Mouse (Mus musculus) right cerebral cortex, adult 2 months (tissue): ENCODE results near the gene Polr3g.
"Not testable (repeated sequence)": the region's sequence is repeated elsewhere in the genome, so short reads cannot be mapped to it uniquely, and the experiment has no call there.

Experiments
- DNase-seq, 2 experiments: peaks; one replicate each; pipeline ENCODE4 v3.0.0; 2021 to 2022; ENCODE audit warnings: low spot score in 2 of 2

Gene Polr3g

DNA sequence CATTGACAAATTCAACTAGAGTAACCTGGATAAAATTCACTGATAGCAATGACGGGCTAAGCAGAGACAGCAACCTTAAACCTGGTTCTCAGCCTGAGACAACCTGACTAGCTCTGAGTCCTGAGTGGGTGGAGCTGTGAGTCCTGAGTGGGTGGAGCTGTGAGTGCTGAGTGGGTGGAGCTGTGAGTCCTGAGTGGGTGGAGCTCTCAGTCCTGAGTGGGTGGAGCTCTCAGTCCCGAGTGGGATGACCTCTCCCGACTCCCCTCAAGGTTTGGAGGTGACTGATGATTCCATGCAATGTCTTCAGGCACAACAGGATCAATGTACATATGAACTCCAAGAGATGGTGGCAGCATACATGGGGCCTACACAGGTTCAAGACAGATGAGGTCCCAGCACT lies 21.2 kb downstream of the Polr3g start:
- no peak for DNase-seq

DNA sequence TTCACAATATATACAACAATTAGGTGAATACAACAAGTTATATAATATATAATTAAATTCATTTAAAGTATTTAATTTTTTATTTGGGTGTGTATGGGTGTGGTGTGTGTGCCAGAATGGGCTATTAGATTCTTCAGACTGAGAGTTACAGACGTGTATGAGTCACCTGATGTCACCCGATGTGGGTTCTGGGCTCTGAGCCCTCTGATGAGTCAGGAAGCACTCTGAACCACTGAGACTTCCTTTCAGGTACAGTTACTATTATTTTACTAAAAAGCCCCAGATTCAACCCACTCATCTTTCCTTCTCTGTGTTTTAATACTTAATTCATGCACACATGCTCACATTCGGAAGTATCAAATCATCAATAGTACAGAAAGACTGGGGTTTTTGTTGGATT lies 25.9 kb downstream of the Polr3g start:
- no peak for DNase-seq

DNA sequence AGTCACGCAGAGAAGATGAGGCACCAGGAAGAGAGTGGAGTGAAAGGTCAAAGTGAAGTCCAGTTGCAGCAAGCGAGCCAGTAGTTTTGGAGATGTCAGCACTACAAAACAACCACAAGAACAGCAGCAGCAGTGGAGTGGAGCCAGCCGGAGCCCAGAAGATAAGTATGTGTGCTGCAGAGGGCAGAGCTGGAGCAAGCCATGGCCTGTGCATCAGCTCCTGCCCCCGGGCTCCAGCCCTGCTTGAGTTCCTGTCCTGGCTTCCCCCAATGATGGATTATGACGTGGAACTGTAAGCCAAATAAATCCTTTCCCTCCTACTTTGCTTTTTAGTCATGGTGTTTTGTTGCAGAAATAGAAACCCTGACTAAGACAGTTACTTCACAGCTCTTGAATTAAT lies 26.6 kb downstream of the Polr3g start:
- DNase-seq: no peak

DNA sequence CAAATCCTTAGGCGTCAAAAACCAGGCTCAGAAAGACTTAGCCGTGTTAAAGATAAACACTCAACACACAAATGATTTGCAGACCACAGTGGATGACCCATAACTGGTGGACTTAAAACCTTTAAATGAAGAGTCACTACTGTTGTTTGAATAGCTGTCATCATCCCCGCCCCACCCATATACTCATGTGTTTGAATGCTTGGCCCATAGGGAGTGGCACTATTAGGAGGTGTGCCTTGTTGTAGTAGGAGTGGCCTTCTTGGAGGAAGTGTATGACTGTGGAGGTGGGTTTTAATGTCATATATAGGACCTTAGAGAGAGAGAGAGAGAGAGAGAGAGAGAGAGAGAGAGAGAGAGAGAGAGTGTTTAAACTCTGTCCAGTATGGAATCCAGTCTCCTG lies 27.7 kb downstream of the Polr3g start:
- DNase-seq: no peak

DNA sequence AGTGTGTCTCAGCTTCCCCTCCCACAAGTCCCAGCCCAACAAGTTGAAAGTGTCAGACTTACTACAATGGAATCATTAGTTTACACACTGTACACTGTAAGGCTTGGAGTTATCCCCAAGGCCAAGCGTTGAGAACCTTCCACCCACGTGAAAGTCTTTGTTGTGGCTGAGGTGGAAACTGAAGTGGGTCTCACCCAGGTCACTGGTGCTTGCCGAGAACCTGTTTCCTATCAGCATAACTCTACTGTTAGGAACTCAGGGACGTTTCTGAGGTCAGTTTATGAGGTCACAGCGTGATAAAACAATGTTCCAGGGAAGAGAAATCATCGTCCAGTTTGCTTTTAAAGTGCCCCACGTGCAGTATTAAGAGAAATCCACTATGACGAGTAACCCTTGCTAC lies 35.5 kb downstream of the Polr3g start:
- DNase-seq: no peak

DNA sequence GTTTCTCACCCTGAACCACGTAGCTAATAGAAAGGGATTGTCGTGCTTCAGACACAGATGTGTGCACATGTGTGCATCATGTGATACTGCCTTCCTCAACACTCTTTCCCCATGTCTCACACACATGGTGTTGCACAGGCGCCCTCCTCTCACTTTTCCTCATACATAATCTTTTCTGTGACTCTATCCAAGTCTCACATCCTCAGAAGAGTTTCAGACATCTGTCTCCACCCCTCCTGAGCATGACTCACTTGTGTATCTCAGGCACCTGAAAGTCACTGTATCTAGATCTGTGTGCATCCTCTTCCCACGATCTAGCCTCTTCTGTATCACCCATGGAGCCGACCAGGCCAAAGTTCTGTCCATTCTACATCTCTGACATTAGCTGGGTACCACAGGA lies 43.1 kb downstream of the Polr3g start:
- DNase-seq: no peak

DNA sequence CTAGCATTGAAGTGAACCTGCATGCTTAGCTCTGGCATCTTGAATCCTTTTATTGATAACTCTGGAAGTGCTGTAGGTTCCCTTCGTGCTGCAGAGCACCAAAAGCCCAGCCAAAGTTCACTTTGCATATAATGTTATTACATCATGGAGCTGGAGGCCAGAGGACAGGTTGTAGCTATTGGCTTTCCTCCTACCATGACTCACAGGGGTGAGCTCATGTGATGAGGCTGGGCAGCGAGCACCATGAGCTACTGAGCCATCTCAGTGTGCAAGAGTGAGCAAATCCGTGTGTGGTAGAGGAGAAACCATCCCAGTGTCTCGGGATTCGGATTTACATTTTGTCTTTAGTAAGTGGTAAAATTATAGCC lies 46.5 kb downstream of the Polr3g start:
- no peak for DNase-seq

DNA sequence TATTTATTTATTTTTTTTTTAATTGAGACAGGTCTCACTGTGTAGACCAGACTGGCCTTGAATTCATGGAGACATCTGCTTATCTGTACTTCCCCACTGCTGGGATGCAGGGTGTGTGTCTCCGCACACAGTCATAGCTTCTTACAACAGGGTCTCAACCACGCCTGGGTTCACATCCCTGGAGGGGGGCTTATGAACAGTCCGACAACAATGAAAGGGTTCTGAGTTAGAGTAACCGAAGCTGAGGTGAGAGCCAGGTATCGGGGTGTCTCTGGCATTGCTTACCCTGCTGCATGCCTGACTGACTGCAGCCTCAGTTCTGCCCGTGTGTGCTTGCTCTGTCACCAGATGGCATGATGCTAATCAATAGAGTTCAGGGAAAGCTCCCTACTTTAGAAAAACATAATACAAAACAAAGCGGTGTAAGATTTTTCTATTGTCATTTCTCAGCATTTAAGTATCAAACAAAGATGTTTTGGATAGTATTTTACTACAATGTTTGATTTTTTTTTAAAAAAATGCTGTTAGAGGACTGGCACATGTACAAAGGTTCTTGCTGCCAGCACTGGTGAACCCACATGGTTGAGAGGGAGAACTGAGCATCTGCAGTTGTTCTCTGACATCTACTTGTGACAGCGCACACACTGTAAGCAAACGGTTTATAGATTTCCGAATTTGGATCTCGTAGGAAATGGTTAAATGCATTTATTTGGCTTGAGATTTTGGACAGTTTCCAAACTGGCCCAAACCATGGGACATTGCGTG lies 47.1 kb downstream of the Polr3g start:
- DNase-seq: no peak

DNA sequence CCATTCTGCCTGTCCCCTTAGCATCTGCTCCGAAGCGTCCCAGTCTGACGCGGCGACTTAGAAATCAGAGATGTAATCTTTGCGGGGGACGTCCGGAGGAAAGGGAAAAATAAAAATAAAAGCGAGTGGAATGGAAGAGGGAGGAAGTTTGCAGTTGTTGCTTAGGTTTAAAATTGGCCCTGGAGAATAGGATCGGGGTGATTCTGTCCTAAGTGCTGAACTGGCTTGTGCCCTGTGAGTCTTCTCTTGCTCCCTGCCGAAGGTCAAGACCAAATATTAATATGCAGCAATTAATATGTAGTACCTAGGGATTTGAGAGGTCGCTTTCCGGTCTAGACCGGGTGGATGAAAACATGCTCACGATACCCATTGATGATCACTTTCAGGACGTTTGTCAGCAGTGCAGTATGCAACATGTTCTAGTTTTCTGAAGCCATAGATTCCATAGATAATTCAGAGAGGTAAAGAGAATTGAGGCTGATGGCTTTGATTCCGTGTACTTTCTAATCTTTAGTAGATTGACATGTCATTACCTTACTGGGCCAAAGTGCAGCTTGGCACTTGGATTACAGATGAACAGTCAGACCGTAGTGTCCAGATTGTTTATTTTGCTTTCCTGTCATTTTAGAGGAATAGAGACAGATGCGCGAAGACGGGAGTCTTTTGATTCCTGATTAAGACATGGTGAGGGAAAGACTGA lies 52.6 kb downstream of the Polr3g start:
- peak; percentile 21 for DNase-seq

DNA sequence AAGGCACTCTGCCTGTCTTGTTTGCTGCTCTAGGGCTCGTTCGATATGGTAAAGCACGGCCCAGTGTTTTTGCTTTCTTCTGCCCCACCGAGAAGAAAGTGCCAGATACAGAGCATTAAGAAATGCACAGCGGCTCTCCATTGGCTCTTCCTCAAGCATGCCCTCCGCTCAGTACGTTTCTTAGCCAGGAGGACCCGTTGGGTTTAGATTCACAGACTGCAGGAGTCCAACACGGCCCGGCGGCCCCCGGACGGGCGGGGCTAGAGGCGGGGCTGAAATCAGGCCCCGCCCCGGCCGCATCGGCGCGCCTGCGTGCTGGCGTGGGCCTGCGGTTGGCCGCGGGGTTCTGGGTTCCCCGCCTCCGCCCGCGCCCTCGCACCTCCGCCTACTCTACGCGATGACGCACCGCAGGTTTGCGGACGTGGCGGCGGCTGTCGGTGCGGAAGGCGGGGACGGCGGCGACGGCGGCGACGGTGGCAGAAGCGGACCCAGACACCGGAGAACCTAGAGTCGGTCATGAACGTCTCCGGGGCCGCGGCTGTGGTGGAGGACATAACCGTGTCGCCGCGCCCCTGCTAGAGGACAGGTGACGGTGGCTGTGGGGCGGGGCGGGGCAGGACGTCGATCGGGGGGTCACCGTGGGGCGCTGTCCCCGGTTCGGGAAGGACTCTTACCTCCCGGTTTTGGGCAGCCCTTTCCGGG lies 53.3 kb downstream of the Polr3g start, which contains the start of gene Lysmd3:
TSS of gene Lysmd3 (plus strand) at position 313 of the 702 bp plus-strand sequence.
- DNase-seq: peak; percentile 91 to 95

DNA sequence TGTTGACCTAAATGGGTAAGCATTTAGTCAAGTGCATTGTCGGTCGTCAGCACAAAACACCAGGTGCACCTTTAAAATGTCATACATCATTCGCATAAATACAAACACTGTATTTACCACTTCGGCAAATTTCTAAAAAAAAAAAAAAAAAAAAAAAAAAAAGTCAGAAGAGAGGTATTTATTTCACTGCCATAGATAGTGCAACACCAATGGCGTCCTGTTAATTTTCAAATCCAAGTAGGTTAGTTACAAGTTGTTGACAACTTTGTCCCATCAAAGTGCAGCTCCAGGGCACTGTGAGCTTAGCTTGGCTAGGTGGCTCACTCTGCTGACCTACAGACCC lies 53.8 kb downstream of the Polr3g start:
- no peak for DNase-seq

DNA sequence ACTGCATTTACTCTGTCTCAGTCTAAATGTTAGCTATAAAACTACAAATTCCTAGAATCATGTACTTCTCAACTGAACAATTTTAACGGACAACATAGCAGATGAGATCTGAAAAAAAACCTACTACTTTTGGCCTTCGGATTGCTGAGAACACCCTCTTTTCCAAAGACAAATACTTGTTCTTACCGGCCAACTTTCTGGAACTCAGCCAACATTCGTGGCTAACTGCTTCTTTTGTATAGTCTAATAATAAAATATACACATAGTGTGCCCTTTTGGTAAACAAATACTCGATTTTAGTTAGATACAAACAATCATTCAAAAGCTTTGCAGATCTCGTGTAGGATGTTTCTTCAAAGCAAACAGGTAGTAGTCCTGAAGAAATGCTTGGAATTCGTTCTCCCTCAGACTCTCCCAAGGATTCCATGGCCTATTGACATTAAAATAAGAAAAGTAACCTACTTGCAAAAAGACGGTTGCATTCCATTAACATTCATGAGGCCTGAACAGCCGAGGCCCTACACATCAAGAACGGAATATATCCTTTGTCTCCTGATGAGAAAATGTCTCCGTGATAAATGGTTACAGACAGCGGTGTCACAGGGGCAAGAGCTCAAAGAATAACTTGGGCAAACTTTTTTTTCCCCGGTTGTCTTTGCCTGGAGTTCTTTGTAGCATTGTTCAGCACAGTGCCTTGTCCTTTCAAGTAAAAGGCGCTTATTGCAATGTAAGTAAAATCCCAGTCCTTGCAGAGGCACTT lies 54.5 kb downstream of the Polr3g start:
- DNase-seq: no peak

DNA sequence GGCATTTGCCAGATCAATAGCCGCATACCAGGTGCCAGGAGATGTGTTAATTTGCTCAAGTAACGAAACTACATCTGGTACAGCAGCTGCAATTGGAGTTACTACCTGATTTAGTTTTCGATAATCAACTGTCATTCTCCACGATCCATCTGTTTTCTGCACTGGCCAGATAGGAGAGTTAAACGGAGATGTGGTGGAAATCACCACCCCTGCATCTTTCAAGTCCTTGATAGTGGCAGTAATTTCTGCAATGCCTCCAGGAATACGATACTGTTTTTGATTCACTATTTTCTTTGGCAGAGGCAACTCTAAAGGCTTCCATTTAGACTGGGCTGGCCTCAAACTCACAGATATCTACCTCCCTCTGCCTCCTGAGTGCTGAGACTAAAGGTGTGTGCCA lies 60.4 kb downstream of the Polr3g start:
- not testable (repeated sequence) for DNase-seq

DNA sequence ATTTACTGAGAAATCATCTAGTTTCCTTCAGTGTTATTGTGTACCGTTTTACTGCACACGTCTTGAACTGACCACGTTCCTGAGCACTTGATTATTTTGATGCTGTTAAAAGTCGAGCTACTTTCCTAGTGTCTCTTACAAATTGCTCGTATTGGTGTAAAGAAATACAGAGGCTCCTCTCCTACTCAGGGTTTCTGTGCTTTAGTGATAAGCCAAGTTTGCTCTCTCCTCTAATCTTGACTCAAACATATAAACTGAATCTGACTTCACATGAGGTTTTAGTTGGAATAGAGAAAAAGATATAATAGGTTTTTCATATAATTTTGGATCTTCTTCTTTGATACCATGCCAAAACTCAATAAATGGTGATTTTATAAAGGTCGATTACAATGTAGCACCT lies 64.5 kb downstream of the Polr3g start:
- DNase-seq: no peak

DNA sequence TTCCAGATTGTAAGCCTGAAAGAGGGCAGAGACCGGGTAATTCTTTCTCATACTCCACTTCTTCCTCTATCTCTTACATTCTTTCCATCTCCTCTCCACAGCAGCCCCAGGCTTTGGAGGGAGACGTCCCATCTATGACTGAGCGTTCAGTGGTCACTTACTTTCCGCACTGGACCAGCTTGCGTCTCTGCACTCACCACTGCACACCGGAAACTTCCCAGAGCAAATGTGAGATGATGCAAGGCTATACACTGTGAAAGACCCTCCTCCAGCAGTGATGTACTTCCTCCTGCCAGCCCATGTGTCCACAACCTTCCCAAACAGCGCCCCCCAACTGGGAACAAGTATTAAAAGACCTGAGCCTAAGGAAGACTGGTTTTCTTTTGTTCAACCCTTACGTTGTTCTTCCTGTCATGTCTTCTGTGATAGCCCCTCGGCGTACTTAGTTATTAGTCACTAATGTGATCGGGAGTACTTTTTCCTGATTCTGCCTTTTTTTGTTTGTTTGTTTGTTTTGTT lies 66.7 kb downstream of the Polr3g start:
- no peak for DNase-seq

DNA sequence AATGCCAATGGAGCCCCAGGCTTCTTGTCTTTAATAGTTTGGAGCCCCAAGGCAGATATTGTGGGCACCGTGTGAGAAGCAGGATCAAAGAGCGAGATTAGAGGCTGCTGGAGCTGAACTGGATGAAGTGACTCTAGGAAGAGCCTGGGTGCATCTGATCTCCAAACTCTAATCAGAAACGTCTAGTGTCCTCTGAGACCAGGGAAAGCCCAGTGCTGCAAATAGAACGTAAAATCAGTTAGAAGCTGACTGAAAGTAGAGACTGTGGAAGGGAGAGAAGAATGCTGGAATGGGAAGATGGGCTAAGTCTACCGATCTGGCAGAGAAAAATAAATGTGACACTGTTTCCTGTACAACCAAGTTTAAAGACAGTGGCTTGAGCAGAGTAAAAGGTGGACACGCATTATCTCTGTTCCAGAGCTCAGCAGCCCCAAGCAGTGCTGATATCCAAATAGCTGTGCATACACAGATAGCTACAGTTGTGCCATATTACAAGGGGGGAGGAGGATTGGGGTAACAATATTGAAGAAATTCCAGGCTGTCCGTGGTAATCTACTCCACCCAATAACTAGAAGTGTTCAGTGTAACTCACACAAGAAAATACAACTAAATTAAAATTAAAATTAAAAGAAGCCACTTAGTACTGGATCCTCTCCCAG lies 68.2 kb downstream of the Polr3g start:
- DNase-seq: no peak

DNA sequence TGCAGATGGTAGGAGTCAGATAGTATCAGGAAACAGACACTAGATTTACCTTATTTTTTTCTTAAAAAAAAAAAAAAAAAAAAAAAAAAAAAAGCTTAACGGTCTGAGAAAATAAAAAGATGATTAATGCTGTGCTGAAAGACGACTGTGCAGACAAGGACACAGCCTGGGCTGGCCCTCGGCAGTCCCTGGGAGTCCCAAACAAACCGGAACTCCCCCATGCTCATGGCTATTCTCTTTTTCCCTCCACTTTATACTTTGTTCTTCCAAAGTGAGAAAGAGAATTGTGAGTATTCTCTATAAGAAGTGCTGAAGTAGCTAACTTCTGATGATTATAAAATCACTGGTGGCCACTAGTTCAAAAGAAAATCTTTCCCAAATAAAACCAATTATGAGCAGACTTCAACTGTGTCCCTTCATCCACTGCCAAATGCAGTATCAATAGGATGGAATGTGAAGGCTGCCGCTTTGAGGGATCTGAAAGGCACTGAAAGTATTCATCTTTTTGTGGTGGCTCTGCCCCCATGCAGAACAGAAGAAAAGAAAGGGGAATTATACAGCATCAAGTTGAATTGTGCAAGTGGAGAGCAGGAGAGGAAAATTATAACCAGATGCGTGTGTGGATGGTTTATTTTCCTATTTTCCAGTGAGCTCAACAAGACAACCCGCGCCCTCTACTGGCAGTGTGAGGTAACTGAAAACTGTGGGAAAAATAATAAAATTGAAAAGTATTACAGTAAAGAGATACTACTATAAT lies 69.3 kb downstream of the Polr3g start:
- DNase-seq: peak; percentile 54 to 65

DNA sequence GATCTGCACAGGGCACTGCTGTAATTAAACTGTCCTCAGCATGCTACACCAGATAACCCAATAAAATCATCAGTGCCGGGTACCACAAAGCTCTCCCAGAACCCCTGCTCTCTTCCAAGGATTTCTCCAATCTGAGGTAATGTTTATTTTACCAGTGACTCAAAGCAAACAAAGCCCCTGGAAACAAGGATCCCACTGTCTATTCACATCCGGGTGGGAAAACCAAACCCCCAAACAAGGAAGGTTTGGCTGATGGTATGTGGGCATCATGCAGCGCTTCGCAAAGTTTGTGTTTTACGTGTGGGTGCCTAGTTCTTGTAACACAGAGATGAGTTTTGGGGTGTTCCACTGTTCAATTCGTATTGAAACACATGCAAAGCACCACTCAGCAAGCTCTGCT lies 69.9 kb downstream of the Polr3g start:
- DNase-seq: no peak

DNA sequence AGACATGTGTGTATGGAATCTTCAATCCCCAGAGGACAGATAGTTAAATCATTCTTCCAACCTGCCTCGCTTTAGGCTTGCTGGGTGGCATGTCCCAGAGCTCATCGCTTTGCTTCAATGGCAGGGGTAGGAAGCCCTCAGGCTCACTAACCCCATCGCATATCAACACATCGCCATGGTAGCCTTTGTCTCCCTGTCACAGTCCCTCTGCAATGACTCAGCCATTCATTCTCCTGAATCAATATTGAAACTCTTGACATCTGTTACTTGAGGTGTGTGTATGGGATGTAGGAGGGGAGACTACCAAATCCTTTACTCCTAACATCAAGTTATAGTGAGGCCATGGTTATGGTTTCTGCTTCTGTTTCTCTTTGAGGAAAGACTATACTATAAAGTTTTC lies 71.2 kb downstream of the Polr3g start:
- no peak for DNase-seq

DNA sequence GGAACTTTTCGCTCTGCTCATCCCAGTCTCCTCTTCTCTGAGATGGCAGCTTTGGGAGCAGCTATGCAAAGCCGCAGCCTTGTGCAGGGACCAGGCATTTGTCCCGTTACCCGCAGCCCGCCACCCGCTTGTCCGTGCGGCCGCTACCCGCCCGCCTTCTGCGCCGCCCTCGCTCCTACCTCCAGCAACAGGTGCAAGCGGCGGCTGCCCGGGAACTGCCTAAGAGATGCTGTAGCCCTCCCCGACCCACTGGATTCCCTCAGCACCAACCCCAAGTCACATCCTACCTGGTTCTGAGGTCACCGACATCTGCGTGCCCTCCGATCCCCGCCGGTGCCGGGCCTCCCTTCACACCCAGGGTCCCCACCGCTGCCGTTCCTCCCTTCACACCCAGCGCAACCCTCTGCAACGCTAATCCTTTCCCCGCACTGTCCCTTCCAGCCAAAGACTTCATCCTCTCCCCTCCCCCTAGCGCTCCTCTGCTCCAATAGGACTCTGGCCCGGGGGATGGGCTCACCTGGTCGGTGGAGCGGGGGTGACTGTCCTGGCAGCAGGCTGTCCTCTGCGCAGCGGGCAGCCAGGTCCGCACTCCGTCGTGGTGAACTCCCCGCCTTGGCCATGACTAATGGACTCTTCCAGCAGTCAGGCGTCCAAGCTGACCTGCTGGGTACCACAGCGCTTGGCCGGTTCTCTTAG lies 77.9 kb downstream of the Polr3g start, which contains the start of gene Adgrv1:
TSS of gene Adgrv1 (minus strand) at position 435 of the 696 bp plus-strand sequence.
- DNase-seq: peak; percentile 14 to 31
